Mouse (Mus musculus) stomach, adult 2 months (tissue): ENCODE results near the gene Klf17. TPM values are rescaled to one million over a fixed set of nuclear protein-coding genes. Genes with fewer than 3 reads are reported as not detected.

Experiments used
- polyA plus RNA-seq: library from polyadenylated mRNA; depleted of rRNA; stranded (reverse); fragments of >200 nt; gene quantifications from 2 replicates; pipeline ENCODE4 v1.2.3, GENCODE M21; 2012; rRNA removed

The Klf17 gene
- 0.02 TPM in 1 of 2 replicates, not detected in the other for polyA plus RNA-seq

DNA sequence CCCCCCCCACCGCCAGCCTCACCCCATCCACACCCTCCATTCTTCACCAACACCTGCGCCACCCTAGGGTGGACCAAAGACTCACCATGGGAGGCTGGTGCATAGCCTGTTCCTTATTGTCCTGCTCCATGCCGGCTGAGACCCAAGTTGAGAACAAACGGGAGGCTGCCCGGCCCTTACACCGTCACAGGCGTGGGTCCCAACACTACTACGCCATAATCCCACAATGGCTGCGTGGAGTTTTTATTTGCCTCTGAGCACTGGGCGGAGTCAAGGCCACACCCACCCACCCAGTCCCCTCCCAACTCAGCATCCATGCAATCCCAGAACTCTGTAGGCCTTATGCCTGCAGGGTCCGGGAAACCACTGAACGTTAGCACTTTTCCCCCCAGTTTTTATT, at the start of gene Klf17:
Gene Klf17 (minus strand): TSS at position 233 of the 400 bp plus-strand sequence.

DNA sequence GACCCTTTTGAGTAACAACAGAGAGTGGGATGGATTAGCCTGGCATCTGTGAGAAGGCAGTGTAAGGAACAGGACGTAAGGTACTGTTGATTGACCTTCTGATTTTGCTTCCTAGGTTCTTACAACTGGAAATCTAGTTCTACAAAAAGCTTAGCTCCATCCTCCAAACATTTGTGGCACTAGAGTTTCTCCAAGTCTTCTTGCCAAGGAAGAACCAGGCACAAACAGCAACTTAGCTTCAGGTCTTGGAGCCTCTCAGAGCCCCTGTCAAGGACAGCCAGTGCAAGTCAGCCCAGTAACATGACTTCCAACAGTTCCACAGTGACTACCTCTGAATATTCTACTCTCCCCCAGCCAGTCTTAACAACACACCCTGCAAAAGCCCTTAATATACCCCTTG, 41.3 kb downstream of the Klf17 start, which contains the start of gene Gm12845:
Gene Gm12845 (plus strand): TSS at position 301 of the 400 bp plus-strand sequence.

Other genes with a start within 250 kb of the Klf17 start
- gene Eri3, start 215.3 kb downstream of the Klf17 start, polyA plus RNA-seq = 60.3 and 67.5 TPM in 2 replicates
- gene Dmap1, start 83.4 kb downstream of the Klf17 start, polyA plus RNA-seq = 6.1 and 9.4 TPM in 2 replicates
- not detected in 2 replicates for gene Gm12845, start 41.2 kb downstream of the Klf17 start, polyA plus RNA-seq
- gene Slc6a9, start 68.9 kb upstream of the Klf17 start, polyA plus RNA-seq = 26.0 and 35.6 TPM in 2 replicates
- gene Ccdc24, start 106.9 kb upstream of the Klf17 start, polyA plus RNA-seq = 1.2 and 1.6 TPM in 2 replicates
- gene B4galt2, start 117.8 kb upstream of the Klf17 start, polyA plus RNA-seq = 14.9 and 20.4 TPM in 2 replicates
- gene Atp6v0b, start 121.7 kb upstream of the Klf17 start, polyA plus RNA-seq = 383 and 470 TPM in 2 replicates
- 5.4 and 6.9 TPM in 2 replicates for gene Dph2, start 126.4 kb upstream of the Klf17 start, polyA plus RNA-seq
- gene Ipo13, start 149.4 kb upstream of the Klf17 start, polyA plus RNA-seq = 36.2 and 48.1 TPM in 2 replicates
- gene Artn, start 164.1 kb upstream of the Klf17 start, polyA plus RNA-seq = 4.2 and 6.5 TPM in 2 replicates